Mouse (Mus musculus): ENCODE measurements around the gene Cygb.

DNA sequence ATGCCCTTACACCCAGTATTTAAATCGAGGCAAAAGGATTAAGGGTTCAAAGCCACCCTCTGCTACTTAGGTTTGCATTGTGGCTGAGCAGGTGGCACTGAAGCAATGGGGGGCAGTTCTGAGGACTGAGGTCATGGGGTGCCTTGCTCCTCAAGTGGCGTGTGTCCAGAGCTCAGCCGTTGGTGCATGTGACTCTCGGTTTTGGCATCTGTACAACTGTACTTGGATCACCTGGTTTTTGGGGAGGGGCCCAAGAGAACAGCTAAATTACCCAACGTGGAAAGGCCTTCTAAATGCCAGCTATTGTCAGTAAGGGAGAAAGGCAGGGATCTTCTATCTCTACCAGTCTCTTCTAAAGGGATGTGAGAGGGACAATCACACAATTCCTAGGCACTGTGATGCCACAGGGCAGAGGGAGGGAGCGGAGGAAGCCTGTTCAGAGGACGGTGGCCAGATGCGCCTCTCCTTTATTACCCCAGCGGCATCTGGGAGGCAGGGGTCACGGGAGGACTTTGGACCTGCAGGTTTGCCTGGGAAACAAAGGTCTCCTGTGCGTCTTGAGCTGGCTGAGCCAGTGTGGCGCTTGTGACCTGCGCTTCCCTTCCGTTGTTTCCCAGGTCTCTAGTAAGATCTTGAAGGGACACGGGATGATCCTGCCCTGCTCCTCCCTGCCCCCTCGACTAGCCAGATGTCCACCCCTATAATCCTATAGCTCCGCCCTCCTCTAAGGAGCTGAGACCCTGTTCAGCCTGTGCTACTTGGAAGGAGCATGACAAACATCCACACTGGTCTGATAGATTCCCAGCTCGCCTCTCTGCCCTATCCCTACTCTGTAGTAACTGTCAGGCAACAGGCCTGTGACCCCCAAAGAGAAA, 36.8 kb upstream of the Cygb start:
- TF ChIP-seq CTCF (IDR thresholded peaks at IDR 0.05; ENCODE audit: low read depth) = no peak
- no peak for TF ChIP-seq EP300 (IDR thresholded peaks at IDR 0.05; ENCODE audit: low read depth)
